Mouse (Mus musculus) liver, embryonic 14.5 days (tissue): ENCODE results near the gene Il18r1.

Experiments used
- CTCF ChIP-seq: IDR thresholded peaks from 2 replicates; pipeline ENCODE4 v1.5.1; 2016; ENCODE audit warnings: antibody characterized with exemption, low read depth, control low read depth
- EP300 ChIP-seq: IDR thresholded peaks from 2 replicates; pipeline ENCODE4 v1.6.1; 2016; ENCODE audit warnings: antibody characterized with exemption, low read depth

DNA sequence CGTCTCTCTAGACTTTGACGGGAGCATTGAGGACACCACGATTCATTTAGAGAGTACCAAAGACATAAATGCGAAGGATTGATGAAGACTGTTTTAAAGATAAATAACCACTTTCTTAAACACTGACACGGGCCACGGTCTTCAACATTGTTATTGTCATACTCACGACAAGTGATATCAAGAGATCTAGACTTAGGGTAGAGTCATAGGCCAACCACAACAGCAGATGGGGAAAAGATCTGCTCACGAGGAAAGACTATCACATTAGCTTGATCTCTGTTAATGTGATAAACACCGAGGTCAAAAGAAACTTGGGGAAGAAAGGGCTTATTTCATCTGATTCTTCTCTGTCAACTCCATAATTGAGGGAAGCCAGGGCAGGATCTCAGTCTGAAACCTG lies 38.1 kb upstream of the Il18r1 start:
- TF ChIP-seq EP300 (no peak), CTCF (no peak)
